Mouse (Mus musculus) thymus, postnatal 0 days (tissue): ENCODE data around the gene Celf2. TPM values are rescaled to one million over a fixed set of nuclear protein-coding genes. Genes with fewer than 3 reads are reported as not detected.
"Not testable (repeated sequence)": the region's sequence is repeated elsewhere in the genome, so short reads cannot be mapped to it uniquely, and the experiment has no call there.

Source experiments
- DNase-seq: peaks from one replicate; pipeline ENCODE4 v3.0.0-alpha.2; 2015; ENCODE audit warnings: low spot score
- polyA plus RNA-seq: library from polyadenylated mRNA; unstranded; fragments of >200 nt; fragmentation: Nextera tagmentation; extraction: Ambion mirVana; gene quantifications from 2 replicates; pipeline ENCODE4 v1.2.1, GENCODE M21; 2015

Celf2 gene
- 161 and 184 TPM in 2 replicates for polyA plus RNA-seq

DNA sequence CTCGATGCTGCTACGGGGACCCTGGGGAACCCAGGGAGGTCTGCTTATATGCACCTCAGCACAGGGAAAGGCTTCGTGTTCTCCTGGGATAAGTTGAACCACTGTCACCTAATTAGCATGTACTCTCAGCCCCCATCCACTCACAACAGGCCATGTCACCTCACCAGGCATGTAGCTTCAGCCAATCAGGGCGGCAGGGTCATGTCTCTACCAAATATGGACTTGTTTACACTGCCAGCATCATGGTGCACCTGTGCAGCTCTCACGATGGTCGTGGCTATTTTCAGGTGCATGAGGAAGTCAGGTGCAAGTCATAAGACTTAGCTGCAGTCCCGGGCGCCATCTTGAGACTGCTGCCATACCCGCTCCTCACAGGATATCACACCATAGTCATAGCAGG lies at the start of gene Celf2:
Gene Celf2 (minus strand): TSS at position 101 of the 400 bp plus-strand sequence.
- DNase-seq = not testable (repeated sequence)

DNA sequence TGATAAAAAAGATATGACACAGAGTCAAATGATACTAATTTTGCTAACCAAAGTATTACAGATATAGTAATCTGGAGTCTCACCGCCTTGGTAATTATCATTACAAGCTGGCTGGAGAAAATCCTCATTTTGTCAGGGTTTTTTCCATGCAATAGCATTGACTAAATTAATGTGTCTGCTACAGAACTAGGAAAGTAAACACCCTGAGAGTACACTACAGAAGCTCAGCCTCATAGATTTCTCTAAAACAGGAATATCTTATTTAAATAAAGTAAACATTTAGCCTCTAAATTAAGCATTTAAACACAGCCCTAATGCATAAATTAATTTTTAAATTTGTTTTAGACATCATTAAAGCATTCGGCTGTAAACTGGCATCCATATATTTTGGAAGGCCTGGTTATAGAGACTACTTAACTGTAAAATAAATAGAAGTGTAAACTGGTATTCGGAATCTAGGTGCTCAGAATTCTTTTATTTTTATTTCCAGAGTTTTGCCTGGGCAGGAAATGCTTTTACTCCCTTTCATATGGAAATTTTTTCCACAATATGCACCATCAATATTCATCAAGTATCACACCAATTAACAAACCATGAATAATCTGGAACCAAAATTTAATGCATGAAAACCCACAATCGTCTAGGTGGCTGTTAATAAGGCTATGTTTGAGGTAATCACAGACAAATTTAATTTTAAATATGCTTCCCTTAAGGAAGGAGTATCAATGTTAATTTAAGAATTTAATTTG lies 46.0 kb upstream of the Celf2 start:
- no peak for DNase-seq

DNA sequence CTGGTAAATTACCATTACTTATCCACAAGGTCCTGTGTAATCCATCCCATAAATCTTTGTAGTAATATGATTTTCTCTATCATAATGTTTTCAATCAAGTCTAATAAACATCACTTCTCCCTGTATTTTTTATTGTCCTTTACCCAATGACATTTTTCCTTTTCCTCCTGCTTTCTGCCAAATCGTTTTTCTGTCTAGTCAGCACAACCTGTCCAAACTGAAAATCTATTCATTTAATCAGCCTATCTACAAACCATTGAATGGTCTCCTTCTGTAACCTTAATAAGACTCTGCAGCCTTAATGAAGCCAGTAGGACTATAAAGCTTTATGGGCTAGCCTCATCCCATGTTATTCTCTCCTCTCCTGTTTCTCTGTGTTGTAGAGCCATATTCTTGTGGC lies 45.2 kb upstream of the Celf2 start:
- DNase-seq = no peak

DNA sequence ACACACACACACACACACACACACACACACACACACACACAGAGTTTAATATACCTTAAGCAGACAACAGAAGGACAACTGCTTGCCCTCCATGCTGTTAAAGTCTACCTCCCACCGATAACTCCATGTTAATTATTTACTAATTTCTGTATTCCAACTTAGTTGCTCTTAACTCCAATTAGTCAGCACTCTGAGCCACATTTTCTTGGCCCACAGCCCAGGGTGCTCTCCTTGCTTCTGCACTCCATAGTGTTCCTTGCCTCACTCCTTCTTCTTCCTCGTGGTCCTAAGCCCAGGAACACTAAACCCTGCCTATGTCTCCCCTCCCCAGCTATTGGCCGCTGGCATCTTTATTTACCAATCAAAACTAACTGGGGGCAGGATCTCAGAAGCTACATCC lies 43.5 kb upstream of the Celf2 start:
- DNase-seq = no peak

- DNase-seq = no peak
Observed at GRCm38 (mm10) chr2:7548886-7549285, 39.5 kb upstream of the Celf2 start.

DNA sequence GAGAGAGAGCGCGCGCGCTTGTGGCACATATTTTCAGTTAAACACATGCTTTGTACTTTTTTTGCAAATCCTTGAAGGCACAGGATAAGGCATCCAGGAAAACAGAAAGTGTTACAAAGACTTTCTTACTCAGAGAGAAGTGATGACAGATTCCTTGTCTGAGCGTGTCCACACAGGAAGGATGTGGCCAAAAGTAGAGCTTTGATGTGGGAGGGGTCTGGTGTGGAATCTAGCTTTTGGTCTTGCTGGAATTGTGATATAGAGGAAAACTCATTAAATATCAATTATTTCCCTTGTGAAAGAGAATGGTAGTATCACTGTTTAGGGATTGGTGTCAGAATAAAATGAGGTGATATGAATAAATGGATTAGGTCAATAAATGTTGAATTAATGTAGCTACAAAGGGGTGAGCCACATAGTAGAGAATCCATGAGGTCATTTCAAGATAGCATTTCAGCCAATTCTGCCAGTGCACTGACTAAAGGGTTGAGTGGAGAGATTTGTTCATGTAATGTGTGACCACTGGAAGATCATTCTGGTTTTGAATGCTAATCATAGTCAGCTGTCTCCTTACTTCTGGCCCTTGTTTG lies 25.3 kb upstream of the Celf2 start:
- DNase-seq = no peak

DNA sequence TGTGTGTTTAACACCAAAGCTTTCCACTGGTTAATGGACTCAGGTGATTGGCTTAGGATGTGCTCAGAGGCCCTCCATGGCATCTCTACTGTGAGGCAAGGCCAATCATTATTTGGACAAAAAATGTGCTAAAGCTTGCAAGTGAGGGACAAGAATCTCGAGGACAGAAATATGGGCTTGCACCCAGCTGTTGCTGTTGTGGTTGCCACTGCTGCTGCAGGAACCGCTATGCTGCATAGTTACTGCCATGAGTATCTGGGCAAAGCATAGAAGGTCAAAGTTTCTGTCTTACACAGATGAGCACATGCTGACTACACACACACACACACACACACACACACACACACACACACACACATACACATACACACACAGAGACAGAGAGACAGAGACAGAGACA lies 24.8 kb upstream of the Celf2 start:
- DNase-seq = no peak

DNA sequence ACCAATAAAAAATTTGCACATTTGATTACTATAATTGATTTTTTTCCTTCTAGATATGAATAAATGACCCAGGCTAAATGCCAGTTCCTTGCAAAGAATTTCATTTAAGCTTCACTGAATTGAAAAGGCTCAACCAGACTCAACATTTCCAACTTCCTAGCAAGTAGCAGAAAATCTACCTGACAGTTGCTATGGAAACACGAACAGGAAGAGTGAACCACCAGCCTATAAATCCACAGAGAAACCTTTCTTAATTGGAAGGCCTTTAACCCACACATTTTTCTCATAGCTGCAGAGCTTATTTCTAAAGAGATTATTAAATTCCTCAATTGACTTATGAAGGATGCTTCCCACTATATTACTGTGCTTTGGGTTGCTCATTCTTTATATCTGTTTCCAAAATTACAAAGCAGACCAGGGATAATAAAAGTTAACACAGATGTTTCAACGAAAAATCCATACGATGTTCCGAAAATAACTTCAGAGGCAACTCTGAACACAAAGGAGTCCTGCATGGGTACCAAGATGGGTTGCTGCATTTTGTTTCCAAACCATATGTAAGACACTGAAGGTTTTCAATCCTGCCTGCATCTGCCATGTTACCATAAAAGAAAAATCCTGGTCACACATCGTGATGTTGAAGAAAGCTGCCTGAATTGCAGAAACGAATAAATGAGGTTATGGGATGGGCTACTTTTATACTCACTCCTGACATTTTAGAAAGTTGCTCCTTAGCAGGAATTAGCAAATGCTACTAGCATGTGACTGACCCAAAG lies 22.0 kb upstream of the Celf2 start:
- no peak for DNase-seq

DNA sequence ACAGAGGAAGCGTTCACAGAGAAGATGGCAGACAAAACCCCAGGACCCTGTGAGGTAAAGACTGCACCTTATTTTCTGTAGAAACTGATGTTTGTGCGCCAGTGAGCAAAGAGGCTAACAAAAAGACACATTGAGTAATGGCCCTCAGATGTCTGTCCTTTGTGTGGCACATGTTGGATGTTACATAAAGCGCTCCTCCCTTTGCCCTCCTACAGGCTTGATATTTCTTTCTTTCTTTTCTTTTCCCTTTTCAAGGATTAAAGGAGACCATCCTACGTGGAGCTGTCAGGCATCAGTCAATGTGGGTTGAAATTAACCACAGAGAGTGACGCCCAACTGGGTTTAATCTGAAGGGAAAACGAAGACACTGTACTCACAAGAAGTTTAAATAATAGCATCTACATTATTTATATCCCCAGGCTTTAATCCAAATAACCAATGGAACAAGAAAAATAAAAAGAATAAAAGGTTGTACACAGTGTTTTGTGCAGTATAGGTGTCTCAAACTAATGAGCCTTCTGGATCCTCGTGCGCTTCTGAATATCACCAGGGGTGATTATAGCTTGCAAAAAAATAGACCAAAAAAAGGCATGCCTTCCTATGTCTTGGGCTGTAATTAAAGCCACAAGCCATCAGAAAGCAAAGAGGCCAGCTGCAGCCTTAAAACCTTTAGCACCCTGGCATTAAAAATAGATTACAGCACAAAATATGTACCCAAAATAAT lies 21.3 kb upstream of the Celf2 start:
- DNase-seq = no peak

- no peak for DNase-seq
Observed at GRCm38 (mm10) chr2:7529637-7530036, 20.3 kb upstream of the Celf2 start.

DNA sequence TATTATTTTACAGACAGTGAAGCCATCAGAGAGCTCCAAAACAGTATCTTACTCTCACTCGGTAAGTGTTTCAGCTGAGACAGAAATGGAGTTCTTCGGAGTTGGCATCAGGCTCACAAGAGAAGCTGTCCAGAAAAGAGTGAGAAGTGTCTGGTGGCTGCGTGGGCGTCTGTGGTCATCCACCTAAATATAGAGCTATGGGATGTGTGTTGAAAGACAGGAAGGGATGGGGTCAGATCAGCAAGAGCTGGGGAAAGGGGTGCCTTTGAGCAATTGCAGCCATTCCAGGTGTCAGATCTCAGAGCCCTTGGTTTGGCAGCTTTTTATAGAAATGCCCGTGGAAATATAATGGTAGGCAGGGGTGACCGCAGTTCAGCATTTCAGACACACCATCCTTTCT lies 17.3 kb upstream of the Celf2 start:
- no peak for DNase-seq

- DNase-seq = no peak
Observed at GRCm38 (mm10) chr2:7519473-7519872, 10.1 kb upstream of the Celf2 start.

DNA sequence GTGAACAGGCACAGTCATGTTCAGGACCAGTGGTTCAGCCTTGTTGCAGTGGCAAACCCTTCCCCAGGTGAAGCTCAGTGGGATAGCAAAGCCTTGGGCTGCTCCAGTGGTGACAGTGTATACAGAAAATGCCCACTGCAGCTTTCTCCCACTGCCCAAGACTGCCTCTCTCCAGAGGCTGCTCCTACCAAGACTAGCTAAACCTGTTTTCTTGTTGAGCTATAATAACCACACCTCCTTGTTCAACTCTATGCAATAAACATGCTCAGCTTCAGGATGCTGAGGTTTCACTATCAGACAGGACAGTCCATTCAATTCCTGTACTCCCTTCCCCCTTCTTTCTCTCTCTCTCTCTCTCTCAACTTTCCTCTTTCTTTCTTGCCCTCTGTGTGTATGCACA lies 15.9 kb downstream of the Celf2 start:
- DNase-seq = no peak

- no peak for DNase-seq
Observed at GRCm38 (mm10) chr2:7484974-7485373, 24.4 kb downstream of the Celf2 start.

- DNase-seq = no peak
Observed at GRCm38 (mm10) chr2:7482062-7482461, 27.3 kb downstream of the Celf2 start.

GRCm38 (mm10) chr2:7460329-7461056 lies 48.9 kb downstream of the Celf2 start:
- DNase-seq = no peak

DNA sequence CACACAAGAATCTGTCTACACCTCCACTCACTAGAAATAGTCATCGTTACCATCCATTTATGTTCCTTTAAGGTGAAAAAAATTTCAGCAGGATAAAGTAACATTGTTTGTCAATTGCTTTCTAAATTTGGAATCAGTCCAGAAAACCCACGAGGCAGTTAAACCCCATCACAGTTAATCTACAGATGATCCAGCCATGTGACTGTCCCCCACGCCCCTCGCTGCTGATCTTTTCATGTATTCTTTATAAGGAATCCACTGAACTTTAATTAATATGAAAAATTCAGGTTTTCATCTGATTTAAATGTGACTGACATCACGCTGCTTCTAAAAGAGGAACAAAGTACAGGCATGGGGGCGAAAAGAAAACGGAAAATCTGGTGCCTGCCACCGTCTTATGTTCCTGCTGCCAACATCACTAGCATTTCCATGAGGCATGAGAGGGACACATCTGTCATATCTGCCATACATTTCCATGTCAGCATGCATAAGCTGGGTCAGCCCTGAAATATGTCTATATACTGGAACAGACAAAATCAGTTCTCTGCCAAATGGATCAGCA lies 70.6 kb downstream of the Celf2 start:
- no peak for DNase-seq

DNA sequence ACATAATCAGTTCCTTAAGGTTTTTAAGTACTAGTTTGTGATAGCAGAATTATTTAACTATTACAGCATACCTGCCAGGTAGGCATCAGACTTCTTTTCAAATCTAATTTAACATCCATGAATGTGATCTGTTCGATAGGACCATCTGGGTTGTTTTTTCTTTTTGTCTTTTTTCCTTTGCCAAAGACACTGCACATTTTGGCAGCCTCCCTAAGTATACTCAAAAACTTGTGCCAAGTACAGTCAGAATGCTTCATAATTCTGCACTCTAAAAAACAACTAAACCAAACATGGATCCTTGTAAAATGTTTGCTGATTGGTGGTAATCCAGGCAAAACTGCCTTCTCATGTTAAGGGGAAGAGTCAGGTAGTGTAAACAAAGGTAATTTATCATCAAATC lies 82.9 kb downstream of the Celf2 start:
- DNase-seq = no peak

DNA sequence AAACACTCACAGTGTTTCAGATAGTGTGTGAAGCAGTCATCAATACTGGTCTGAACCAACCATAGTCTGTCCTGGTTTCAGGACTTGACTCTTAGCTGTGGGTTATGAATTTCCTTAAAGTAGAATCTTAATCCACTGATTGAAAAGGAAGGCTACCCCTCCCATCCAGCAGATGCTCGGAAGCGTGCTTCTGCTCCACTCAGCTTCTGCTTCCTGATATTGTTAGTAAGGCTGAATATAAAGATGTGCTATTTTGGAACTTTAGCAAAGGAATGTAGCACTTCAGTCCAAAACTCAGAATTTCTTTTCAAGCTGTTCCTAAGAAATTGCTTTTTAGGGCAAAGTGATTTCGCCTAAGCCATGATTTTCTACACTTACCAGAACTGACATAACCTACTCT lies 108.8 kb downstream of the Celf2 start:
- DNase-seq = no peak

DNA sequence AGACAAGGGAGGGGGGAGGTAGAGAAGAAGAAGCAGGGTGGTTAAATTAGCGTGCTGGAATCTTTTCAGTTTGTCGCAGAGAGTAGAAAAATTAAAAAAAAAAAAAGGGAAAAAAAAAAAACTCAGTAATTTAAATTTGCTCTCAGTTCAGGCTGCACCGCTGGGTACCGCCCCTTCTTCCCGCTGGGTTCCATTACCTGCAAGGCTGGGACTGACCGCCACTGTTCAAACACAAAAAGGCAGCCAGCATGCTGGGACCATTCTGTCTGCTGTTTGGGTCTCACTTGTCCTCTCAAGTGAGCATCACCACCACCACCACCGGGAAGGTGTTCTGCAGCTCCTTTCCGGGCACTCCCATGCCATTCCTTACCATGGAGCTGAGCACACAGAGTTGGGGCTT lies 113.4 kb downstream of the Celf2 start:
- DNase-seq = no peak

DNA sequence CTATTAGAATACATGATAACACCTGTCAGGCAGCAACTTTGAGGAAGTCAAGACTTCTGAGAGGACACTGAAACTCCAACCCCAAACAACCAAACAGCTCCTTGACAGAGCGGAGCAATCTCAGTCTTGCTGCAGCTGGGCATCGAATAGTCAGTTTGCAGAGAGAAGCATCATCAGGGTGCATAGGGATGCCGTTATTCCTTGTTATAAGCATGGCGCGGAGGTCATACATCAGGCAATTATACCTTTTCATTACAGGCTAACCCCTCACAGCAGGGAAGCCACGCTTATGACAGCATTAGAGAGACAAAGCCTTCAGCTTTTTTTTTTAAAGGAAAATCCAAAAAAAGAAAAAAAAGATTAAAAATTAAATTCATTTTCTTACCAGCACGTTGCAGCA lies 113.9 kb downstream of the Celf2 start:
- DNase-seq = no peak
